Mouse (Mus musculus): ENCODE measurements at regions not wholly inside any gene's neighbourhood (a gene's known extent, or its start where the extent isn't known, plus 50 kb on each side); places are given as distances from the start of the nearest gene placed in this dataset.

DNA sequence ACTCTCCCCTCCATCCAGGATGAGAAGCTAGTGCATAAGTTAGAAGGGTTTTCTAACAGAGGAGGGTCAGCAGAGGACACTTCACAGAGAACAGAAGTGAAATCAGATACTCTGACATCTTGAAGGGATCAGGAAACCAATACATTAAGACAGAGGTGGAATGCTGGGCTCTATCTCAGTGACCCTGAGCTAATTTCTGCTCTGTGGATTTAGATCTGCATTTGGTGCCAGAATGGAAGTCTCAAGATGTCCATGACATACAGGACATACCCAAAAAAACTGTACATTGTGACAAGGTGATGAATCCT is 104.2 kb upstream of the Lgalsl start:
- TF ChIP-seq CTCF (IDR thresholded peaks at IDR 0.05; ENCODE audit: borderline replicate concordance, insufficient read depth, low read length) (no peak), POLR2A (IDR thresholded peaks at IDR 0.05; ENCODE audit: low read depth, low read length) (no peak)
